Mouse (Mus musculus) heart, postnatal 10 days (tissue): ENCODE measurements around the gene Serpinh1. TPM values are rescaled to one million over a fixed set of nuclear protein-coding genes. Genes with fewer than 3 reads are reported as not detected.

ENCODE experiments used
- DNase-seq, 2 experiments: peaks; one replicate each; pipeline ENCODE4 v3.0.0; 2021
- intact Hi-C: fragments of 180-260 bp; cut with DNase I; formaldehyde crosslinking; loops from one replicate; pipeline ENCODE4 v1.15.1; 2025
- total RNA-seq, 2 experiments: library from RNA; stranded (reverse); gene quantifications; 2 replicates each; pipeline ENCODE4 v1.2.3; 2021

Gene Serpinh1
- 100 to 1,000 TPM; 442 to 536 TPM for total RNA-seq

DNA sequence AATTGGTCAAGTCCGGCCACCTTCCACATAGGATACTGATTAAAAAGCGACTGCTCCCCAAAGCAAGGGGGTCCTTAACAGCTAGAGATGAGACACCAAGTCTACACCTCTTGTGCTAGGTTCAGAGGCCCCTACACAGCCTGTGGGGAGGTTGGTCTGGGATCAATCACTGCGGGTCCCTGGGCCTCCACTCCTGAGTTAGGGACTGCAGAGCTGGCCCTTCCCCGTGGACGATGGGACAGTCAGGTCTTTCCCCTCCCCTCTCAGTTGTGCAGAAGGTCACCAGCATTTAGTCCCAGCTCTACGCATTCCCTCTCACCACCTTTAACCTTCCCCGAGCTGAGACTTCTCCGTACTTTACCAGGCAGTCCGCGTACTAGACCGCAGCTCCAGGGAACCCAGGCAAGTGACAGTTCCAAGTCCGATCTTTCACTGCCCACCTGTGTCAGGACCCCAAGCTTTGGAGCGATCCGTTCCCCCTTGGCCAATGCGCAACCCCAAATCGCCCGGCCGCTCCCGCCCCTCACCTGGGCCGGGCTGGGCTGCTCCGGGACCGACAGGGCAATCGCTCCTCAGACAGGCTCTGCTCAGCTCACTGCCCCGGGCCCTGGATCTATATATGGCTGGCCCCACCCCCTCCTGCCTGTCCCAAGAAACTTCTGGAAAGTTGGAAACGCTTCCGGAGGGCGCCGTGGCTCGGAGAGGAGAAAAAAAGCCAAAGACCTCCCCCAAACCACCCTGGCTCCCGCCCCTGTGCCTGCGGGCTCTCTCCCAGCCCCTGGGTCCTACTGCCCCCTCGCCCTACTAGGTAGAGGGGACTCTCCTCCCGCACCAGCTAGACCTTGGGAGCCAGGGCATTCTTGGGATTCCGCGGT, at the start of gene Serpinh1:
Serpinh1 (minus strand) TSS at position 714 of the 875 bp plus-strand sequence.
- intact Hi-C loops, result no loop called here
- DNase-seq, result peak; percentile 96

DNA sequence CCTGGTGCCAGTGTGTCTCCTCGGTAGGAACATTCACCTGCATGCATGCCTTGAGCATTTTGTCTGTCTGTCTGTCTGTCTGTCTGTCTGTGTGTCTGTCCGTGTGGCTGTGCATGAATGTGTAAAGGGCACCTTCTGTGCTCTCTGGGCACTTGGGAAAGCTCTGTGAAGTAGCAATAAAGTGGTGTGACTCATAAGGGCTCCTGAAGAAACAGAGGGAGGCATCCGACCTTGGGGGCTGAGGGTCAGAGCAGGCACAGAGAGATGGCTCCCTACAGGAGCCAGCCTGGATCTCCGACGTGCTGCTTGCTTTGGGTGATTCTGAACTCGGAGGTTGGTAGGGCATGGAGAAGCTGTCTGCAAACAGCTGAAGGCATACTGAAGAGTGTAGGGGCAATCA, 49.4 kb upstream of the Serpinh1 start:
- intact Hi-C loops, result no loop called here

DNA sequence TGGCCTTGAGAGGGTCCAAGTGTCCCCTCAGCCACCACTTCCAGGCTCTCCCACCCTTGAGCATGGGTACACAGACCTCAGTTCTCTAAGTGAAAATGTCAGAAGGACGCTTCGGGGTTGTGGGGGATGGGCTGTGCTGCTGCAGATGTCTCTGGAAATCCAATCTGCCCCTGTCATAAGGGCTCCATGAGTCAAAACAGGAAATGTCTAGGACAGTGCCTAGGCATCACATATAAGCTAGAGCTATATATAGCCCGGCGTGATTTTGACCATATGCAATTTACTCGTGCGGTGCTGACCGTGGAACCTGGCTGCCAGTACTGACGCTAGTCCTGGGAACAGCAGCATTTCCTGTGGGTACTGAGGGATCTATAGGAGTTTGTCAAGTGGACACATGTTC, 48.3 kb upstream of the Serpinh1 start:
- DNase-seq, result peak in 1 of 2 experiments; percentile 41
- intact Hi-C loops, result no loop called here

More for the DNA sequence above, 49.4 kb upstream of the Serpinh1 start:
- DNase-seq, result no peak

DNA sequence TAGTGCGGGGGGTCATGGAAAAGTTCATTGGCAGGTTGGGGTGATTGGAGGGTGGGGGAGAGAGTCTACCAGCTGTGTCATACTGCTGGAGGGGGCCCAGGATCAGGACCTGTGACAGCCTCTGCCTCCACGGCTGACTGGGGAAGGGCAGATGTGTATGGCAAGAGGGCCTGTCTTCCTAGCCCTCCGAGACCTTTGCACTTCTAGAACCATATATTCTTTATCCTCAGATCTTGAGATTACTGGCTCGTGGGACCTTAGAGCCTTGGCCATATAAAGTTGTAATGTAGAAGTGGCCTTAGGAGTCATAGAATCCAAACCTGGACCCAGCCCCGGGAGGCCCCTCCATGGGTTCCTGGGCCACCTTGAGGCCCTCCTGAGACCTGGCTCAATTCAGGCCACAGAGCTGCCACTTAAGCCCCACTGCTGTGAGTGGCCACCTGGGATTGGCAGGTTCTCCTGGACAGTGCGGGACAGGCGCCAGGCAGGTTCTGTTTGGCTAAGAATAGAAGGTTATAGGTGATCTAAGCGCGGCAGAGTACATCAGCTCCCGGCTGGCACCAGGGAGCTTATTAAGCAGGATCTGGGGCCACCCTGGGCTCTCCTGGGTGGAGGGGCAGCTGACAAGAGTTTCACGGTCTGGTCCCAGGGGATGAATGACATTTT, 44.1 kb upstream of the Serpinh1 start:
- intact Hi-C loops, result no loop called here
- DNase-seq, result peak; percentile 71 to 80

DNA sequence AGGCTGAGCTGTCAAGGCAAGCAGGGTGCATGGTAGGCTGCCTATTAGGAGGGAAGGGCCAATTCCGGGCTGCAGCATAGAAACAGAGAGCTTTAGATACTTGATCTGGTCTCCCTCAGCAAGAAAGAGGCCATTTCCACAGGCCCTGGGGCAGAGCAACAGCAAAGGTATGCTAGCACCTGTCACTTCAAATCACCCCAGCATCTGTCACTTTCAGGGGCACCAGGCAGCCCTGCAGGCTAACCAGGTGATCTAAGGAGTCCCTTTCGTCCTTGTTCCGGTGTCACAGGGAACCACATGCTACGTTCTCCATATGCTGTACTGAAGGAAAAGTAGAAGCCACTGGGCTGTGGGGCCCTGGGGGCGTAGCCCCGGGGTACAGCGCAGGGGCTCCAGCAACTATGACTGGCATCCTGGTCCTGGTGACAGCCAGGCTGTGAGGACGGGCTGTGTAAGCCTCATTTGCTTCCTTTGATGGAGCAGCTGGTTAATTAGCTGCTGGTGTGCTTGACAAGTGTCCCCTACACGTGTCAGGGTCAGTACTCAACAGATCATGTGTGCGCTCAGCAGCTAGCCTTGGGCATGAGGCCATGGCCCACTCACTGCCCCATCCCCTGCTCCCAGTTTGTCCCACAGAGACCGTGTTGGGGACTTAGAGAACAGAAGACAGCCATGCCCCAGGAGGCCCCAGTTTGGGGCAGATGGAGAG, 43.0 kb upstream of the Serpinh1 start:
- peak in 1 of 2 experiments; percentile 53 for DNase-seq
- intact Hi-C loops, result no loop called here

DNA sequence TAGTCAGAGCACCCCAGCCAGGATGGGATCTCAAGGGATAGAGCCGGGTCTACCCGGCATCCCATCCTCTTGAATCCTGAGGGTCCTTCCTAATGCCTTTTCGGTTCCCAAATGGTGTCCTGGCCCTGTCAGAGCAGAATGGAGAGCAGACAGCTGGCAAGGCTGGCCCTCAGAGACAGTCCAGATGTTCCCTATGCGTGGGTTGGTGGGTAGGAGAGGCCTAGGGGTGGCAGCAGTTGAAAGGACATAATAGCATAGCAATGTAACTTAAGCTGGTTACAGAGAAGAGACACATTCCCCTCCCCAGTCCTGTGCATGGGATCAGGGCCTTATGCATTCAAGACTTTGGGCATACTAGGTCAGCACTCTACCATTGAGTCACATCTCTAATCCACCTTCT, 42.3 kb upstream of the Serpinh1 start:
- DNase-seq, result no peak
- intact Hi-C loops, result no loop called here

DNA sequence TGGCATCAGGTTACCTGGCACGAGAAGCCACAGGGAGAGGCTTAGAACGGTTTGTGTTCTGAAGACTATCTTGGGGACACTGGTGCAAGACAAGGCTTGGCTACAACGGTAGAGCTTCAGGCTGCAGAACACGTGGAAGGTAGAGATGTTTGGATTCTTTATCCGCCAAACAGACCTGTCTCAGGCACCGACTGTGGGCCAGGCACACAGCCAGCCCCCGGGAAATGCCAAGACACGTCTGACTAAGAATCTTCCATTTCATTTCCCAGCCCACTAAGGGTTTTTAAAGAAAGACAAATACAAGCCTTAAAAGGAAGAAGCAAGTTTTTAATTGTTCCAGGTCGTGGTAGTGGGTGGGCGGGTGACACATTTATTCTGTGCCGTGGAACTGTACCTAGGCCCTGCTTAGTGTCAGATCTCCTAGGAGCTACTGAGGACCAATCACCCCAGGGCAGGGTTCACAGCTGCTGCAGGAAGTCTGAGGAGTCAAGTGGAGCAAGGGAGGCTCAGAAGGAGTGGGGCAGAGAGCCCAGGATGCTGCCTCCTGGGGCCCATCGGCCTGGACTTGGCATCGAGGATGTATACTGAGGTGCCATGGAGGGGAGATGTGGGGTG, 40.8 kb upstream of the Serpinh1 start:
- DNase-seq, result no peak
- intact Hi-C loops, result no loop called here

DNA sequence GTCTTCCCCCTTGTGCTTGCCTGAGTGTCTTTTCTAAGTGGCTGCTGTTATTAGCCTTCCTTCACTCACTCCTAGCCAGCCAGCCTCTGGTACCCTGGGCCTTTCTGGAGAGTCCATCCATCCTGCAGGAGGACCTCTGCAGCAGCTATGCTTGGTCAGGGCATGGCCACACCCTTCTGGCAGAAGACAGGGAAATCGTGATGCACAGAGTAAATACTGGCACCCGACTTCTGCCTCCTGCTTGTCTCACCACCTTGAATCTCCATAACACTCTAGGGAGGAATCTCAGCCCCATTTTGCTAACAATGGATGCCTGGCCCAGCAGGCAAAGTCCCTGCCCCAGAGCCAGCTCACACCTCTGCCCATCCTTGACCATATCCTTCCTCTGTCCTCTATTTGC, 39.7 kb upstream of the Serpinh1 start:
- DNase-seq, result no peak
- intact Hi-C loops, result no loop called here

DNA sequence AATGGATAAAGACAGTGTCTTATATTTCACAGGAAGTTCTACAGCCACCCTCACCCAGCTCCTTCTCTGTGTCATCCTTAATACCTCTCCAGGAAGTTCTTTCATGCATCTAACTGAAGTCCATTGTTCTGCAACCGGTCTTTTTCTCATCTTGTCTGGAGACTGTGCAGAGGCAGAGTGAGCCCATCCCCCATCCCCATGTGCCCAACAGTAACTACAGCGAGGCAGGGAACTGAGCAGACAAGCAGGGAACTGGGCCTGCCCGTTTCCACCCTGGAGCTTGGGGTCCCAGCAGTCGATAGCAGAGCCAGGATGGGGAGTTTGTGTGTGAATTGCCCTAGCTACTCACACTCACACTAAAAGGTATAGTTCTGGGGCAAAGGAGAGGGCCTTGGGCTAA, 37.5 kb upstream of the Serpinh1 start:
- DNase-seq, result no peak
- intact Hi-C loops, result no loop called here

DNA sequence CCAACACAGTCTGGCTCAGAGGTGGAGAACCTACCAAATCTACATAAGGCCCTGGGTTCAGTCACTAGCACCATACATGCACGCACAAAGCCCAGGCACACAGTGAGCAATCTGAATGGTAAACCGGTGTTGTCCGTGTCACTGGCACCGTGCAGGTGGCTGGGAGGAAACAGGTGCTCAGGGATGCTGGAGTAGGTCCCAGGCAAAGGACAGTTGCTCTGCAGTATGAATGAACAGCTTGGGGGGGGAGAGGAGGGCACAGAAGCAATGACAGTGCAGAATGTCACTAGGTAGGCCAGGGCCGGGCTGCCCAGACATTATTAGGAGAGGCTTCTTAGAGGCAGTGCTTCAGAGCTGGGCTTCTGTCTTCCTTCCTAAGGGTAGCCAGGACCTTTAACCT, 34.3 kb upstream of the Serpinh1 start:
- intact Hi-C loops, result no loop called here
- DNase-seq, result no peak

DNA sequence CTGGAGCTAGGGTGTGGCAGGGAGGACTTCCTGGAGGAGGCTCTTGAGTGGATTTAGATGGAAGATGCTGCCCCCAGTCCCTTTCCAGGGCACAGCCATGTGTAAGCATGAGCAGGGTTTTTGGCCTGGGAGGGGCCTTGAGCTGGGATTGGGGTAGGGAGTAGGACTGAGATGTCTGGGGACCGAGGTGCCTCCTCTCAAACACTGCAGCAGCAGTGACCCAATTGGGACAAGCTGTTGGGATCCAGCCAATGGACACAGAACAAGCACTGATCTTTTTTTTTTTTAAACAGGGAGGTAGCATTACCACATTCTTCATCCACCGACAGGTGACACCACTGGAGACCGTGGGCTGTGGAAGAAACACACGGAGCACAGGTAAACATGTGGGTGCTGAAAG, 33.8 kb upstream of the Serpinh1 start:
- intact Hi-C loops, result no loop called here
- DNase-seq, result no peak

DNA sequence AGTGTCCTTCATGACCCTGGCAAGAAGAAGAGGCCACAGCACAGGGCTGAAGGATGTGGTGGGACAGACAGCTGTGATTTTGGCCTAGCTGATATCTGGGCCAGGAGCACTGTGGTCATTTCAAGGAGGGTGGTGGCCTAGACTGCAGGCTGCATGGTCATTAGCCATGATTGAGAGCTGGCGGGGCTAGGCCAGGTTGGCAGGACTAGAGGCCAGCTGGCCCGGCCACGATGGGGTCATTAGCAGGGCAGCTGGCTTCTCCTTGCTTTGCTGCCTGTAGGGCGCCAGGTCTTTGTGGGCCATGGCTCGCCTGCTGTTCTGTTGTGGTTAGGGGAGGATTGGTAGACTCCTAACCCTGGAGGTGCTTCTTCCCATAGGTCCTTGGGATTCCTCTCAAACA, 33.0 kb upstream of the Serpinh1 start:
- peak; percentile 58 to 70 for DNase-seq

DNA sequence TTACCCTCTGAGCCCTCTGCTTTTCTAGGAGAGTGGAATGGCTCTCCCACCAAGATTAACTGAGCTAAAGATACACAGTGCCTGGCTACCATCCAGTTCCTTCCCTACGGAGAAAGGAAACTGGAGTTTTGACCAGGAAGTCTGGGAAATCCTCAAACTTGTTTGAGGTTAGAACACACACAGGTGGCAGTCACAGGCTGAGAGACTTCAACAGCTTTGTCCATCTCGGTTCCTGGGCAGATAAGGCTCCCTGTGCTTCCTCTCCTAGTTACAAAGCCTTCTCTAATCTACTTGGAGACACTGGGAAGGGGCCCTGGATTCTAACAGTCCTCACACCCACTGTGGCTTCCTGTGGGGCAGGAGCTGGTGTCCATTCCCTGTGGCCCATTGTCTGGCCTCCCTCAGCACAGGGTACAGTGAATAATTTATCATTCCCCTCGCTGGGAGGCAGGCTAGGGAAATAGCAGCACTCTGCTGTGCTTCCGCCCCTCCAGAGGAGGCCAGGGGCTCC, 31.1 kb upstream of the Serpinh1 start:
- intact Hi-C loops, result loop anchor here (2.0 kb wide), 1 partner anchor 27 kb away; no protein-coding TSS in a partner anchor
- peak; percentile 68 to 72 for DNase-seq

More for the DNA sequence above, 33.0 kb upstream of the Serpinh1 start:
- intact Hi-C loops, result no loop called here

DNA sequence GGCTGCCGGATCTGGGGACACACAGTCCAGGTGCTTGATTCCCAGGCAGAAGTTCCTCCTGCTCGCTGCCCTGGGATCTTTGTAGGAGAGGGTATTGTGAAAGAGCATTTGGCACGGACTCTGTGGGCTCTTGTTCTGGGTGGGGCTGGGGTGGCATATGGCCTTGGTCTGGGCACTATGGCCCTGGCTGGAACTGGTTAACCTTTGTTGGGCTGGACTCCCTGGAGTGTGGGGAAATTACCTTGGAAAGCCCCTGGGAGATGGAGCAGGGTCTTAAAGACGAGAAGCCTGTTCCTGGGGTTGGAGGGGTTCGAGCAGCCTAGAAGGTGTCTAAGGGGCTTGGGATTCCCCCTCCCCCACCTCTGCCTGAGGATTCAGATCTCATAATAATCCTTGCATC, 30.2 kb upstream of the Serpinh1 start:
- no peak for DNase-seq
- intact Hi-C loops, result no loop called here

DNA sequence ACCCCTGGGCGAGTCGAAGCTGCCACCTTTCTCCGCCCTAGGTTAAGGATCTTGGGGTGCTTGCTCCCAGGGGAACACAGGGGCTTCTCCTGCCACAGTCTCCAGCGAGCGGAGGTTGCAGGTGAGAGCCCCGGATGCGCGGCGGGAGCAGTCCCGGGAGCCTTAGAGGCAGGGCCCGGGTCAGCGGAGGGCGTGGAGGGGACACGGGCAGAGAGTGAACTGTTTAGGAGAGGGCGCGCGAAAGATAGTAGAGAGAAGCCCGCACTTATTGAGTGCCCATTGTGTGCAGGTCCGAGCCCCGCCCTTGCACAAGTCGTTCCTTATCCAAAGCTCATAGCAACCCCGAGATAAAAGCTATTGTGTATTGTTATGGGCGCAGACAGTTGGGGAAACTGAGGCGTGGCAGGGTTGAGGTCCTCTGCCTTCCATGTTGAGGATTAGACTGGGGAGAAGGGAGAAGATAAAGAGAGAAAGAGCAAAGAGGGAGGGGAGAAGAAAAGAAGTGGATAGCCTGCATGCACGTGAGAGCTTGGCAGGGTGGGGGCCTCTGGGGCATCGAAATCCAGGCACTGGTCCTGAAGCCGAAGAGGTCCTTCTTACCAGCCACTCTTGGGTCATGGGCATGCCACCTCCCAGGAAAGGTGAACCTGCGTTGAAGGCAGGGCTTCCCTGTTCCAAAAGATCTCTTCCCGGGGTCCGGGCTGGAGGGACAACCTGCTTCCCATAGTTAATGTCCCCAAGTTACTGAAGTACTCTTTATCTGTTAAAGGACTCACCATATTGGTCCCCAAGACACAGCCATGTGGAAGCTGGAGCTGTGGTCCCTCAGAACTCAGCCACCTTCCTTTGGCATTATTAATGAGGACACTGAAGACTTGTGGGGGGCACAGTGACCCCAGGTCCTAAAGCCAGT, 29.3 kb upstream of the Serpinh1 start:
- DNase-seq, result peak in 1 of 2 experiments; percentile 37
- intact Hi-C loops, result no loop called here

DNA sequence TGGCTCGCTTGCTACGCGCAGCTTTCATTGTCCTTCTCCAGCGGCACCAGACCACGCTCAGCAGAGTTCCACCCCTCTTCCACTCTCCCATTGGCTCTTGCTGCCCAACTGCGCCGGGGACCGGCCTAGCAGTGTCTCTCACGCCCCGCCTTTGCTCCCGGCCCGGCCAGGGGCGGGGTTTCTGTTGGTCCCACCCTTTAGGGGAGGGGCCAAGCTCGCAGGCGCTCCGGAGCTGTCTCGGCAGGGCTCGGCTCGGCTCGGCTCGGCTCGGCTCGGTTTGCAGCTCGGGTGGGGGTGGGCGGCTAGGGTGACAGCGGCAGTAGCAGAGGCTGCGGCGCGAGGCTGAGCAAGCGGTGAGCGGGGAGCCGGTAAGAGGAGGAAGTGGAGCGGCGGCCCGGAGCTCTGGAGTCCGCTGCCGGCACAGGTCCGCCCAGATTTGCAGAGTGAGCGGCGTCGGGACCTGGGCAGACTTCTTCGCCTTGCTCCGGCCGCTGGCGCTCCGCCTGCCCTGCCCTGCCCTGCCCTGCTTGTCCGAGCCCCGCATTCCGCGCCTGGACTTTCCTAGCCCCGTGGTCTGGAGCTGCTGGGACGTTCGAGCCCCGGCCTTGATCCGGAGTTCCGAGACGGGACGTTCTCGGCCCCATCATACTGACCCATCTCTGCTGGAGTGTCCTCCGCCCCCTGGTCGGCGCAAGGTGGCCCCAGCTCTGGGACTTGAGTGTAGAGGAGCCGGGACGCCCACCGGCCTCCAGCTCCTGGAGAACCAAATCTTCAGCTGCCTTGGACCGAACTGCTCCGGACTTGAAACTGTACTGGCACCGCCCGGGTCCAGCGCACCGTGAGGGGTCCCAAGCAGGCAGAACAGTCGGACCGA, 28.4 kb upstream of the Serpinh1 start, which contains the start of gene Gdpd5:
Gdpd5 (plus strand) TSS at position 201 of the 874 bp plus-strand sequence.
- peak; percentile 100 for DNase-seq
- intact Hi-C loops, result no loop called here

DNA sequence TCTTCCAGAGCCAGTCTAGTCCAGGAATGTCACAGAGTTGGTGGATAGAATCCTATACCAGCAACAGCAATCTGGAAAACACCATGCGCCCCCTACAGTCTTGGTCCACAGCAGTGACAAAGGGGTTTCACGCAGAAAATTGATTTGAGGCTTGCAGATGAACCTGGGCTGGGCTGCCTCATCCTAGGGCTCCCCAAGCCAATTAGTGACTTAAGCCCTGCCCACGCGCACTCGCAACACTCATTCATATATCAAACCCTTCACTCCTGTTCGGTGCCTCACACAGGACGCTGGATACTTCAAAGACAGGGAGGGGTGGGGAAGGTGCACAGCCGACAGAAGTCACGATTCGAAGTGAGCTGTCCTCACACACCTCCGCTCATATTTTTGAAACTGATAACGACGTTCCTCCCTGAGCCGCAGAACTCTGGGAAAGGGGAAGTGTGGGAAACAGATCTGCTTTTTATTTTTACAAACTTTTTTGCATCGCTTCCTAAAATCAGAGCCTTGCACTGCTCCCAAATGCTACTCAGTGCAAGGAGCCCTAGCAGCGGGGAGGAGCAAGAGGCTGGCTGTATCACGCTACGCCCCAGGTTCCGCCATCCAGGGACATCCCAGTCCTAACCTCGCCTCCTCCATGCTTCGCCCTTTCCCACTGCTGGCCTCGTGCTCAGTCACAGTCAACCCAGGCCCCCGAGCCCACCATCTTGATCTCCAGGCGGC, 27.6 kb upstream of the Serpinh1 start:
- intact Hi-C loops, result no loop called here
- DNase-seq, result peak in 1 of 2 experiments; percentile 38

DNA sequence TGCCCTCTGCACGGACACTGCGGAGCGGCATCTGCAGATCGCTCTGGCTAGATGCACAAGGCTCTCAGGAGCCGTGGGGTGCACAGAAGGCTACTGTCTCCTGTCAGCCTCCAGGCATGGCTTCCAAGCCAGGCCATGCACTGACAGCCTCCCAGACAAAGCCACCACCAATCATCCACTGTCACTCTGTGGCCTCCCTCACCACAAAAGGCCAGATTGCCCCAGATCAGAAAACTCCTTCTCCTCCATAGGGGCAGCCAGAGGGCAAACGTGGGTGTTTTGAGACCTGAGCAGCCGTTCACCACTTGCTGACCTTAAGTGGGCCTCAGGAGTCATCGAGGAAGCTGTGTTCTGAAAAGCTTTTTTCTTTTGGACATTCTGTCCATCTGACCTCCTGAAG, 25.8 kb upstream of the Serpinh1 start:
- no peak for DNase-seq
- intact Hi-C loops, result loop anchor here (10.0 kb wide), 1 partner anchor 176 kb away; no protein-coding TSS in a partner anchor
